Mouse (Mus musculus) G1E (cell line): ENCODE results near the gene Man2a2.

Source experiments
- CTCF ChIP-seq: IDR thresholded peaks from 2 replicates; pipeline ENCODE4 v1.5.1; 2012; ENCODE audit warnings: low read depth, low read length, inconsistent platforms, mixed read lengths
- GATA1 ChIP-seq: IDR thresholded peaks from 2 replicates; pipeline ENCODE4 v1.6.1; 2012; ENCODE audit warnings: borderline replicate concordance, low read length, inconsistent platforms, mixed read lengths
- POLR2AphosphoS5 ChIP-seq: IDR thresholded peaks from 2 replicates; pipeline ENCODE4 v1.6.1; 2012; ENCODE audit warnings: low read depth, low read length, inconsistent platforms; ENCODE audit not compliant: insufficient replicate concordance
- TAL1 ChIP-seq: conservative IDR thresholded peaks from 2 replicates; pipeline ENCODE4 v1.6.1; 2012; ENCODE audit warnings: low read depth, low read length, inconsistent platforms, mixed read lengths

- TF ChIP-seq CTCF (no peak), GATA1 (no peak), TAL1 (no peak), POLR2AphosphoS5 (no peak)
Observed at GRCm38 (mm10) chr7:80365759-80366158, 5.4 kb downstream of the Man2a2 start.
